Mouse (Mus musculus) heart, adult 18-20 months (tissue): ENCODE measurements around the gene Rhbdl1. TPM values are rescaled to one million over a fixed set of nuclear protein-coding genes. Genes with fewer than 3 reads are reported as not detected.

Experiments
- DNase-seq, 2 experiments: peaks; one replicate each; pipeline ENCODE4 v3.0.0; 2021 to 2022; ENCODE audit warnings: mixed read lengths in 1 of 2
- total RNA-seq, 2 experiments: library from RNA; stranded (reverse); gene quantifications; 2 replicates each; pipeline ENCODE4 v1.2.3; 2021

The Rhbdl1 gene
- total RNA-seq, 2 experiments from 2014 or later, result 1.8 to 2.3 TPM

DNA sequence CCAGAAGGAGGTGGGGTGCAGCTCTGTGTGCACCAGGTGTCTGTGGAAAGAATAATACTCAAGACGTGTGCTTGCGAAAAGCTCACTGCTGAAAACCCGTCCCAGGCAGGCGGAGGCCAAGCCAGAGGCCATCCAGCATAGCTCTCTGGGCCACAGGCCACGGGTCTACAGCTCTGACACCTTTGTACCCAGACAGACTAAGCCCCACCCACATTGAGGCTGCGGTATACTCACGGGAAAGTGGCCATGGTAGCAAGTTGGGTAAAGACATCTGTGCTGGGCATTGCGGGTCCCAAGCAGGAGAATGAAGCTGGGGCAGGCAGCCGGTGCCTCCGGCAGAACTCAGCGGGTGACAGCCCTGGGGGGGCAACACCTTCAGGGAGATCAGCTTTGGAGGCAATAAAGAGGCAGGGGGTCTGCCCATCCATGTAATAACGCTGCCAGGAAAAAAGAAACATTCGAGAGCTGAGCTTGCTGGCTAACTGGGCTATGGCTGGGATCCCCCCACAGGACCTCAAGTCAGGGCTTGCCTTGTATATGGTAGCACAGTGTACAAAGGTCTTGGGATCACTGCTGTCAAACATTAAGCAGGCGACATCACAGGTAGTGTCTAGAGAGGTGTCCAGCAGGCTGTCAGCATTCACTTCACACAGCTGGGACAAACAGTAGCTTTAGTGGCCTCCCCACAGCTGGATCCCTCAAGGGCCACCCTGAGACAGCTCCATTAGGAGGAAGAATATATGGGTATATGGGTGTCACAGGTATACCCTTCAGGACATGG lies 2.5 kb upstream of the Rhbdl1 start:
- DNase-seq, result no peak

DNA sequence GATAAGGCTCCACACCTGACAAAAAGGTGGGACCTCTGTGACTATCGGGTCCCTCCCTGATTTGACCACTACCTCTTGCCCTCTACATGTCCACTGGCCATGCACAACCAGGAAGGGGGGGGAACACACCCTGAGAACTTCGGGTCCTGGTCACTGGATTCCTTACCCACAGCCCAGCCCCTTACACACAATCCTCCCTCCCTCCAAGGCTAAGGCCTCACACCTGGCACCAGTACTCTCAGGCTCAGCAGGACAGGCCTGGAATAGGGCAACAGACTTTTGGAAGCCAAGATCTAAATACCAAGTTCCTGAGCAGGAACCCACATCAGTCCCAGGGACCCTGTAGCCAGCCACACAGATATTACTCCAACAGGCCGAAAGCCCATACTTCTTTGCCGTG lies 1.8 kb upstream of the Rhbdl1 start:
- DNase-seq, result no peak

DNA sequence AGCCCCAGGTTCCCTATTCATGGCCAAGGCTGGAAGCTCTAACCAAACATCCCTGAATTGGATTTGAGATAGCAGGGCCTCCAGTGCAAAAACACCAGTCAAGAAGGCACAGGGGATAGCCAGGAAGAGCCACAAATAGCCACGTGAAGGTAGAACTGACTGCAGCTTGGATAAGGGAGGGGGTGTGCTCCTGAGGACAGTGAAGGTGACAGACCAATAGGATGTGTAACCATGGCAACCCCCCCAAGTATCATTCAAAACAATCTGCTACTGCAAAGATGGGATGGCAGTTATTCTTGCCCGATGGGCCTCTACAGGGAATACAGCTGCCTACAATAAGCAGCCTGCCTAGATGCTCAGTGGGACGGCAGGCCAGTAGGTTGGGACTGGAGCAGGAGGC lies 438 bp upstream of the Rhbdl1 start:
- DNase-seq, result no peak

- DNase-seq, result peak; percentile 47
These were observed 559 bp downstream of the Rhbdl1 start for GRCm38 (mm10) chr17:25836397-25837075.

GRCm38 (mm10) chr17:25835816-25836215 lies 1.3 kb downstream of the Rhbdl1 start:
- DNase-seq, result no peak

DNA sequence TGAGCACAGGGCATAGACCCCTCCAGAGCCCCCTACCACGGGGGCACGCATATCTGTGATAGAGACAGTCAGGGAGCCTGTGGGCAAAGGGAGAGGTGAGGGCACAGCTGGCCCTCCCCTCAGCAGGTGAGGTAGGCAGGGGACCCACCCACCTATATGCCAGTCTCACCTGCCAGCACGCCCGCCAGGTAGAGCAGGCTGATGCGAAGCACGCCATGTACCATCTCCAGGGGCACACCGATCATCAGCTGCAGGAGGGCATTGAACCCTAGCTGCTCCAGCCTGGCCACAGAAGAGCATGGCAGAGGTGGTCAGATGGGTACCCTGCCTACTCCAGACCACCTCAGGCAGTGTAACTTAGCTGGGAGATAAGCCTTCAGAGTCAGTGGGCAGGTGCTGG lies 1.8 kb downstream of the Rhbdl1 start:
- DNase-seq, result no peak

DNA sequence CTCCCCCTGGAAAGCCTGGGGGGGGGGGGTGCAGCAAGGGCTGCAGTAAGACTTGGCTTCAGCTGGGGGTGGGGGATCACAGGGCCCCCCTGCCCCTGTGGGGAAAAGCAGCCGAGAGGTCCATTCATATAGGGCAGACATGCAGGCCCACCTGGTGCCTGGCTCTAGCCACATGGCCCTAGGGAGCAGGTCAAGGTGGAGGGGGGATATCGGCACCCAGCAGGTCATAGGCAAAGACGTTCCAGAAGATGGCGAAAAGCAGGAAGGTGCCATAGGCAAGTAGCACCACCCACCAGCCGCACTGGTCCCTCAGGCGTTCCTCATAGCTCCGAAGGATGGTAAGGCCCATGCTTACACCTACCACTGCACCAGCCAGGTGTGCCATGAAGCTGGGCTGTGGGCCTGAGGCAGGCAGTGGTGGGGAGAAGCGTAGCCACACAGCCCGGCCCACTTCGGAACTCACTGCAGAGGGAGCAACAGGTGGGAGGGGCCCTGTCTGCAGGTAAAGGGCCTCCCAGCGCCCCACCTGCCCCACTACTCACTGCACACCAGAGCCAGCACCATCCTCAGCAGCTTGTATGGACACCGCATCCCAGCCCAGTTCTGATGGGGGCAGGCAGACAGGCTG lies 2.4 kb downstream of the Rhbdl1 start:
- DNase-seq, result no peak

DNA sequence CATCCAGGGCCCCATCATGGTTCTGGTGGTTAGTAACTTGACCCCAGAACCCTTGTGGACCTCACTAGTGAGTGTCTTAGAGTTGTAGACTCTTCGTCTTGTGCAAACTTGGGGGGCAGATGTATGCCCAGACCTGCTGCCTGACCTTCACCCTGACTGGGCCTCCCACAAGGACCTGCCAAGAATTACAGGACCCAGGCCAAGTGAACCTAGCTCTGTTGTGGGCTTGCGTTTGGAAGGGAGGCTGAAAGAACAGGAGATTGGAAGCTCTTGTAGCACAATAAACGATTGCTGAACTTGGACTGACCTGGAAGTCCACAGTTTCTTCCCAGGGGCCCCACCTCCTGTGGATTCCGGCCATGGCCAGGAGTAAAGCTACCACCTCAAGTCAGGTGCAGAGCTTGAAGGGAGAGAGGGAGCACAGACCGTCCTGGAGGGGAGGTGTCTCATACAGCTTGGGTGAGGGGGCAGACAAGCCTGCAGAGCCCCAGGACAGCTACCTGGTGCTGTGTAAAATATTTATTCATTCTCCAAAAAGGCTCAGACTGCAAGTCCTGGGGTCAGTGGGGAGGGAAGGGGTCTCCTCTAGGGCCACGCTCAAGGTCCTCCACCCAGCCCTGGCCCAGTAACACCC lies 3.0 kb downstream of the Rhbdl1 start:
- peak; percentile 47 to 59 for DNase-seq

DNA sequence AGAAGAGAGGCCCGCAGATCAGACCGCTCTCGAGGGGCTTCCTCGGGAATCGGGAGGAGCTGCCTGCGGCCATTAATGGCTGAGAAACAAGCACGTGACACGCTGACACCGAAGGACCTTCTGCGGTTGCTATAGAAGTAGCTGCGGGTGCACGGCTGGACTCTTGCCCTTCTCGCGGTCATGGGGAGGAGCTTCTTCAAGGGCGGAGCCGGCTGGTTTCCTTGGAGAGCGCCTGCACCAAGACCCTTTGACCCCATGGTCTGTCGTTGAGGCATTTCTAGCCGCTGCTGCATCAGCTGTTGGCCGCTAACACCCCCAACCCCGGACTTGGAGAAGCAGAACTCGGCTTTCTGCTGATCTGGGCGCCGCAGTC lies 3.8 kb downstream of the Rhbdl1 start, which contains the start of gene Stub1:
Gene Stub1 (minus strand): TSS at position 114 of the 373 bp plus-strand sequence.
- DNase-seq, result peak; percentile 95

DNA sequence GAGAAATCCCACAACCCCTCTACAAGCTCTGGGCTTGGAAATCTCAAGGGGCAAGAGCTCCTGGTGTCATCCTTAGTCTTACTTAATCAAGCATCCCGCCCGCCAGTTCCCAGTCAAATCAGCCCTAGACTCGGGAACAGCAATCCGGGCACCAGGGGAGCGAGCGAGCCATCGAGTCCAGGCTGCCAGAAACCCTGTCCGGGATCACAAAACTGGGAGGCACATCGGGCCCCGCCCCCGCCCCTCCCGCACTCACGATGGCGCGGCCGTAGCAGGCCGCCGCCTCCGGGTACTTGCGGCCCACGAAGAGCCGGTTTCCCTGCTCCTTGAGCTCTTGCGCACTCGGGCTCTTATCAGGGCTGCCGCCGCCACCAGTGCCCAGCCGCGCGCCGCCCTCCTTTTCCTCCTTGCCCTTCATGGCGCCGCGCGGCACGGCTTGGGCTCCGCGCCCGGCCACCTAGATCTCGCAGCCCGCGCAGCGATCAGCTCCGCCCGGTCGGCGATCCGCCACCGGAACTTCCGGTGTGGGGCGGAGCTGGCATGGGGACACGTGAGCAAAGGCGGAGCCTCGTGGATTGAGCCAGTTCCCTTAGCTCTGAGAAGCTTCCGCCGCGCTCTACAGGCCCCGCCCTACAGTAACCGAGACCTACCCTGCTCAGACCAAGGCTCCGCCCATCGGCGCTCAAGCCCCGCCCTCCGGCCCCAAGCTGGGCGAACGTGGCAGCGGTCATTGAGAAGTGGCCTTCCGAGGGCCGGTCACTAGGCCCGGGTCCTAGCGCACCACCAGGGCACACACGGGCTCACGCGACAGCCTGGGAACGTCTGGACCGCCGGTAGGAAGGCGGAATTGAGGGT lies 4.4 kb downstream of the Rhbdl1 start:
- DNase-seq, result peak; percentile 100

DNA sequence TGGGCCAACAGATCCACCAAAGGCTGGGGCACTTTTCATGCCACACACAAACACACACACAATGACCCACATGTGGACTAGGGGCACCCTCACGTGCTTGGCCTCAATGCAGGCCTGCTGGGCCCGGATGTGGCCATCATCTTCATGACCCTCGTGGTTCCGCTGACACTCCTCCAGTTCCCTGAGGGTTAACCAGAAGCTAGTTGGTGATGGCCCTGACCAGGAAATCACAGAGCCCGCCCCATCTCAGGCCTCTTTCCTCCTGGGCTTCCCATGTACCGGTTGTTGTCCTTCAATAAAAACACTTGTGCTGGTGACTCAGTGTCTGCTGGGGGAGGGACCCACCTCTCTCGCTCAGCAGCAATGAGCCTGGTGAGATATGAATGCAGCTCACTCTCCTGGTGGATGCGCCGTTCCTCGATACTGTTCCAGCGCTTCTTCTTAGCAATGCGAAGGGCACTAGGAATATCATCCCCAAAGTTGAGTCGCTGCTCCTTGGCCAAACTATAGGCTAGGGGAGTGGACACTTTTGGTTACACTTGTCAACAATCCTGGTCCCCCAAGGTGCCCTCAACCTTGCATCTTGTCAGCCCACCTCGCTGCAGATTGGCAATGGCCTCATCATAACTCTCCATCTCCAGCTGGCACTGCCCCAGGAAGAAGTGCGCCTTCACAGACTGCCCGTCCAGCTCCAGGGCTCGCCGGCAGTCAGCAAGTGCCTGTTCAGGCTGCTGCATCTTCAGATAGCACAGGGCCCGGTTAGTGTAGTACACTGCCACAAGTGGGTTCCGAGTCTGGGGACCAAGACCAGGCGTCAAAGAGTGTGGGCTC lies 5.4 kb downstream of the Rhbdl1 start:
- DNase-seq, result peak; percentile 41 to 51

GRCm38 (mm10) chr17:25830806-25831431 lies 6.2 kb downstream of the Rhbdl1 start:
- no peak for DNase-seq

GRCm38 (mm10) chr17:25830200-25830753 lies 6.8 kb downstream of the Rhbdl1 start:
- no peak for DNase-seq

GRCm38 (mm10) chr17:25829558-25830017 lies 7.5 kb downstream of the Rhbdl1 start:
- no peak for DNase-seq

- peak; percentile 85 to 87 for DNase-seq
These were observed 8.2 kb downstream of the Rhbdl1 start, which contains the start of gene Jmjd8 for GRCm38 (mm10) chr17:25828712-25829557. Gene Jmjd8 (plus strand): TSS chr17:25828867.

DNA sequence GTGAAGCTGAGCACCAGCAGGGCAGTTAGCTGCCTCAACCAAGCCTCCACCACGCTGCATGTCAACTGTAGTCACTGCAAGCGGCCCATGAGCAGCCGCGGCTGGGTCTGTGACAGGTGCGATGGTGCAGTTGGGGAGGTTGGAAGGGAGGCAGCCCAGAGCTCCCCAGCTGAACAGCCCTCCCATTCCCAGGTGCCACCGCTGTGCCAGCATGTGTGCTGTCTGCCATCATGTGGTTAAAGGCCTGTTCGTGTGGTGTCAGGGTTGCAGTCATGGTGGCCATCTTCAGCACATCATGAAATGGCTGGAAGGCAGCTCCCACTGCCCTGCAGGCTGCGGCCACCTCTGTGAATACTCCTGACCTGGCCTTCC lies 8.9 kb downstream of the Rhbdl1 start:
- no peak for DNase-seq

GRCm38 (mm10) chr17:25827546-25828222 lies 9.4 kb downstream of the Rhbdl1 start:
- DNase-seq, result no peak

DNA sequence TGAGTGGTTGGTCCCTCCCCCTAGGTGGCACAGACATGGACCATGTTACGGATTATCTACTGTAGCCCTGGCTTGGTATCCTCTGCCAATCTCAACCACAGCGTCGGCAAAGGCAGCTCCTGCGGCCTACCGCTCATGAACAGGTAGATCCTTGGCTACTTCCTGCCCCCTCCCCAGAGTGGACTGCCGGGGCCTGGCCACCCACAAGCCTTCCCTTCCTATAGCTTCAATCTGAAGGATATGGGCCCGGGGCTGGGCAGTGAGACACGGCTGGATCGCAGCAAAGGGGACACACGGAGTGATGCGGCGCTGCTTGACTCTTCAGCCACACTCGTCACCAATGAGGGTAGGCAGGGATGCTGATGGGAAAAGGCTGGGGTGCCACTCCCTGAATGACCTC lies 10.1 kb downstream of the Rhbdl1 start:
- DNase-seq, result no peak
